Mouse (Mus musculus) erythroblast, embryonic 14.5 days (primary cell): Measurements from ENCODE around the gene Kctd21.

Experiments used
- GATA1 ChIP-seq: IDR thresholded peaks from 2 replicates; pipeline ENCODE4 v1.6.1; 2012; ENCODE audit warnings: low read length, inconsistent platforms, mixed read lengths
- TAL1 ChIP-seq: IDR thresholded peaks from 3 replicates; pipeline ENCODE4 v1.6.1; 2012; ENCODE audit warnings: low read length, inconsistent platforms, mixed read lengths

GRCm38 (mm10) chr7:97324342-97324741, 7.8 kb upstream of the Kctd21 start:
- TF ChIP-seq GATA1: no peak
- TF ChIP-seq TAL1: no peak
